Mouse (Mus musculus) lung, postnatal 0 days (tissue): ENCODE measurements at regions not wholly inside any gene's neighbourhood (a gene's known extent, or its start where the extent isn't known, plus 50 kb on each side); places are given as distances from the start of the nearest gene placed in this dataset.

Experiments used
- CTCF ChIP-seq: IDR thresholded peaks from 2 replicates; pipeline ENCODE4 v1.5.1; 2016; ENCODE audit warnings: antibody characterized with exemption, mild to moderate bottlenecking
- EP300 ChIP-seq: IDR thresholded peaks from 2 replicates; pipeline ENCODE4 v1.6.1; 2016; ENCODE audit warnings: antibody characterized with exemption, mild to moderate bottlenecking, control low read depth

GRCm38 (mm10) chr3:45603151-45603550, 225.0 kb downstream of the Pcdh10 start:
- TF ChIP-seq CTCF (no peak), EP300 (no peak)
